Mouse (Mus musculus): ENCODE data around the gene Smyd1. TPM values are rescaled to one million over a fixed set of nuclear protein-coding genes. Genes with fewer than 3 reads are reported as not detected.

The Smyd1 gene
- 118 and 136 TPM in 2 replicates for polyA plus RNA-seq (2015; fragmentation: Nextera tagmentation; extraction: Ambion mirVana)

DNA sequence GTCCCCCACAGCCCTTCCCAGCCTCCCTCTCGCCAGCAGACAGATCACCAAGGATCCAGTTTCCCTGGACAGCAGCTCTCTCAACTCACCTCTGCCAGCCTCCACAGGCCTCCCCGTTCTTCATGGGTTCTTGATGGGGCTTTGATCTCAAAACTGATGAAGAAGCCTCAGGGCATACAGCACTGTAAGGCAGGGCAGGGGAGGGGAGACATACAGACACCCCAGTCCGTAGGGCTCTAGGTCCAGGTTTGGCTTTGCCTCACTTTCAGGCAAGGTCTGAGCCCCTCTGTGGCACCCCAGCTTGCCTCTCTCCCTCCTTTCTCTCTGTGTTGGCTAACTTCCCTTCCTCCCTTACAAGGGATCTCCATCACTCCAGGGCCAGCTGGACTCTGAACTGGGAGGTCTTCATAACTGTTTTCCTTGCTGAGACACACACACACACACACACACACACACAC lies at the start of gene Smyd1:
Gene Smyd1, minus strand, starts transcription at position 408 of the 458 bp plus-strand sequence.
- no peak within 1 kb of the TSS for H3K27ac ChIP-seq (ENCODE audit: low read length)
- H3K4me2 ChIP-seq (ENCODE audit: low read depth, low read length): no peak within 1 kb of the TSS
- H3K9me3 ChIP-seq (replicated peaks; ENCODE audit: control insufficient read depth, low read length): no peaks in the 10 kb centered on the region
- 77% methylated on average over 3 of the region's 3 CpGs for WGBS
- no peak for ATAC-seq (replicated peaks; ENCODE audit: extremely low read depth, insufficient read depth, low FRiP score)
- H3K27me3 ChIP-seq (ENCODE audit: control insufficient read depth, insufficient read depth, low read length): no peaks in the 10 kb centered on the region
- no peak within 1 kb of the TSS for H3K4me3 ChIP-seq (ENCODE audit: low read length)
- no peaks in the 10 kb centered on the region for H3K4me1 ChIP-seq (ENCODE audit: control insufficient read depth, insufficient read depth, low read length)
- no peak within 1 kb of the TSS for H3K9ac ChIP-seq (ENCODE audit: low read length)
- no peaks in the 10 kb centered on the region for H3K36me3 ChIP-seq (ENCODE audit: control insufficient read depth, insufficient read depth)

DNA sequence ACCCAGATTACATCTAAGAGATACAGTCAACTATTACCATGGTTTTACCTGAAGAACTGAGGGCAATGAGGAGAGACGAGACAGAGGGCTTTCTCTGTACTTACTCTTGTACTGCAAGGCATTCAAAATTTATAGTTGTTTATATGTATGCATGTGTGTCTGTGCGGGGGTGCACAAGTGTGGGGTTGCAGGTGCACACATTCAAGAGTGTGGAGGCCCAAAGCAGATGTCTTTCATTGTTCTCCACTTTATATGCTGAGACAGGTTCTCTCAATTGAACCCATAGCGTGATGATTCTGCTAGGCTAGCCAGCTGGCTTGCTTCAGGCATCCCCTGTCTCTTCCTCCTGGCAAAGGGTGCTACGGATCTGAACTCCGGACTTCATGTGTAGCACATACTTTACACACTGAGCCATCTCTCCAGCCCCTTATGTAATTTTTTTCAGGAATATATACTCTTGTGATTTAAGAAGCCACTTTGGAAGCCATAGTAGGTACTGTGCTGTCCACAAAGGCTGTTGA lies 49.1 kb upstream of the Smyd1 start:
- 81% methylated on average over 5 of the region's 5 CpGs for WGBS
- Histone ChIP-seq H3K4me1 (ENCODE audit: control insufficient read depth, insufficient read depth, low read length) (no peaks in the 10 kb centered on the region), H3K4me3 (ENCODE audit: low read length) (no peak overlapping the region), H3K9me3 (replicated peaks; ENCODE audit: control insufficient read depth, low read length) (no peaks in the 10 kb centered on the region), H3K27me3 (ENCODE audit: control insufficient read depth, insufficient read depth, low read length) (no peaks in the 10 kb centered on the region), H3K36me3 (ENCODE audit: control insufficient read depth, insufficient read depth) (no peaks in the 10 kb centered on the region), H3K27ac (ENCODE audit: low read length) (no peak overlapping the region), H3K4me2 (ENCODE audit: low read depth, low read length) (no peak overlapping the region), H3K9ac (ENCODE audit: low read length) (no peak overlapping the region)
- ATAC-seq (replicated peaks; ENCODE audit: extremely low read depth, insufficient read depth, low FRiP score): no peak

DNA sequence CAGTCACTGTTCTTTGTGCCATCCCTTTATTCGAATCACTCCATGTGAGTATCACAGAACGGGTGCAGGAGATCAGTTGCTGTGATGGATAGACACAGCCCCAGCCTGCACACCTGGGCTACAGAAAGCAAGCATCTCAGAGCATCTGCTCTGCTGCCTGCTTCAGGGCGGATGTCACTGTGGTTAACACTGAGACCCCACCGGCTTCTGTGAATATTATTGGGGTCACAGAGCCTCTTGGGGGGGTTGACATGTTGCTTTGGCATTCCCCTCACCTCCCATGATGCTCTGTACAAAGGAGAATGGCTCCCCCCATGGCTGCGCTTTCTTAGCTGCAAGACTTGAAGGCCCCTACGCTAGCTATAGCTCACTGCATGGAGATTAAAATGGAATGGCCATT lies 47.4 kb upstream of the Smyd1 start:
- no peak overlapping the region for H3K27ac ChIP-seq (ENCODE audit: low read length)
- no peak overlapping the region for H3K9ac ChIP-seq (ENCODE audit: low read length)
- H3K9me3 ChIP-seq (replicated peaks; ENCODE audit: control insufficient read depth, low read length): no peaks in the 10 kb centered on the region
- no peaks in the 10 kb centered on the region for H3K36me3 ChIP-seq (ENCODE audit: control insufficient read depth, insufficient read depth)
- H3K4me2 ChIP-seq (ENCODE audit: low read depth, low read length): no peak overlapping the region
- no peaks in the 10 kb centered on the region for H3K4me1 ChIP-seq (ENCODE audit: control insufficient read depth, insufficient read depth, low read length)
- H3K4me3 ChIP-seq (ENCODE audit: low read length): no peak overlapping the region
- no peaks in the 10 kb centered on the region for H3K27me3 ChIP-seq (ENCODE audit: control insufficient read depth, insufficient read depth, low read length)
- ATAC-seq (replicated peaks; ENCODE audit: extremely low read depth, insufficient read depth, low FRiP score): 0 out of 2 replicates have a peak, but pooled peaks have one; percentile 45
- 90% methylated on average over 6 of the region's 6 CpGs for whole genome bisulfite sequencing

DNA sequence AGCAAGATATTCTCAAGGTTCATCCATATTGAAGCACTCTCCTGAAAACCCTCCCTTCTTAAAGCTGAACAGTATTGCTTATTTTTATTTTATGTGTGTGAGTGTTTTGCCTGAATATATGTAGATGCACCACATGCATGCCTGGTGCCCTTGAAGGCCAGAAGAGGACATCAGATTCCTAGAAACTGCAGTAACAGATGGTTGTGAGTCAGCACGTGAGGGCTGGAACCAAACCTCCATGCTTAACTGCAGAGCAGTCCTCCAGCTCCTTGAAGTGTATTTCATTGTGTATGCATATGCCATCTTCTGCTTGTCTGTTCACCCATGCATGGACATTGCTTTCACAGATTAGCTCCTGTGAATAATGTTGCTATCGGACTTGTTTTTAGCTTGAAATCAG lies 42.0 kb upstream of the Smyd1 start:
- H3K9me3 ChIP-seq (replicated peaks; ENCODE audit: control insufficient read depth, low read length): no peaks in the 10 kb centered on the region
- WGBS: 64% methylated on average over 2 of the region's 2 CpGs

DNA sequence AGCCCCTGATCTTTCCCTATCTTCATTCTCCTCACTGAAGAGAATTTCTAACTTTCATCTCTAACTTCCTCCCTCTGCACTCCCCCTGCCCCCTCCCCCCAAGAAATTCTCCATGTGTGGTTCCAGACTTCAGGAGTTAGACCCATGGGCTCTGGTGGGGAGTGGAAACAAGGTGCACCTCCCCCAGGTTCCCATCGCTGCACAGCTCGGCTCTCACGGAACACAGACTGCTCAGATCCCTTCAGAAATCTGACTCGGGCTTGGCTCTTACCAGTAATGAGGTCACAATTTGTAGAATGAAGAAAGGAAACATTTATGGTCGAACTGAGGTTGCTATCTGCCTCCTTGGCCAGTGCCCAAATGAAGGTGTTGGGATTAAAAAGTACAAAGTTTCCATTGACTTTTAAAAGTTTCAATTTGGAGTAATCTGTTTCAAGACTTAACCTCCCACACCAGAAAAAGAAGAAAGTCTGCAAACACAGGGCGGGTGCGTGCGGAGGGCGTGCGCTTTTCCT lies 39.2 kb upstream of the Smyd1 start:
- ATAC-seq (replicated peaks; ENCODE audit: extremely low read depth, insufficient read depth, low FRiP score): no peak
- no peak overlapping the region for H3K4me3 ChIP-seq (ENCODE audit: low read length)
- H3K4me2 ChIP-seq (ENCODE audit: low read depth, low read length): 0 out of 2 replicates have a peak overlapping the region, but pooled peaks have one; percentile 31
- H3K9me3 ChIP-seq (replicated peaks; ENCODE audit: control insufficient read depth, low read length): no peaks in the 10 kb centered on the region
- no peak overlapping the region for H3K27ac ChIP-seq (ENCODE audit: low read length)
- no peak overlapping the region for H3K9ac ChIP-seq (ENCODE audit: low read length)
- 66% methylated on average over 10 of the region's 10 CpGs for WGBS
- no peaks in the 10 kb centered on the region for H3K27me3 ChIP-seq (ENCODE audit: control insufficient read depth, insufficient read depth, low read length)
- H3K4me1 ChIP-seq (ENCODE audit: control insufficient read depth, insufficient read depth, low read length): no peaks in the 10 kb centered on the region
- H3K36me3 ChIP-seq (ENCODE audit: control insufficient read depth, insufficient read depth): no peaks in the 10 kb centered on the region

More for the DNA sequence above, 42.0 kb upstream of the Smyd1 start:
- no peaks in the 10 kb centered on the region for H3K36me3 ChIP-seq (ENCODE audit: control insufficient read depth, insufficient read depth)
- no peaks in the 10 kb centered on the region for H3K4me1 ChIP-seq (ENCODE audit: control insufficient read depth, insufficient read depth, low read length)
- no peak overlapping the region for H3K9ac ChIP-seq (ENCODE audit: low read length)
- H3K4me2 ChIP-seq (ENCODE audit: low read depth, low read length): no peak overlapping the region
- H3K4me3 ChIP-seq (ENCODE audit: low read length): no peak overlapping the region
- no peaks in the 10 kb centered on the region for H3K27me3 ChIP-seq (ENCODE audit: control insufficient read depth, insufficient read depth, low read length)
- H3K27ac ChIP-seq (ENCODE audit: low read length): no peak overlapping the region
- no peak for ATAC-seq (replicated peaks; ENCODE audit: extremely low read depth, insufficient read depth, low FRiP score)

DNA sequence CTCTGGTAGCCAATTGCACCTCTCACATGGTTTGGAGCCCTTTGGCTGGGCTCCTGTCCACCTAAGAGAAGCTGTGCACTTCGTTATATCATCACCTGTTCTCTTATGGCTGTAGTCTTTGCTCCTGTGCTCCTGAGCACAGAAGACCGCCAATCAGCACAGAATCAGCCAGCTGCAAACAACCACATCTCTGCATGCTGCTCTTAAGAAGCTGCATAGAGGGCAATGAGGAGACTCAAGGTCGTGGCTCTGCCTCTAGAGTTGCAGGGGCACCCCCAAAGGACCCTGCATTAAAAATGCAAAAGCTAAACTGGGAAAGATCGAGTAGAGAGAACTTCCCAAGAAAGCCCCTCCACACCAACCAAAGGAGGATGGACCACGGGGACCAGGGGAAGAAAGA lies 38.7 kb upstream of the Smyd1 start:
- no peak; the same call in 1 of the 2 replicates for ATAC-seq (replicated peaks; ENCODE audit: extremely low read depth, insufficient read depth, low FRiP score)
- no peak overlapping the region for H3K9ac ChIP-seq (ENCODE audit: low read length)
- no peak overlapping the region for H3K4me3 ChIP-seq (ENCODE audit: low read length)
- no peak overlapping the region for H3K4me2 ChIP-seq (ENCODE audit: low read depth, low read length)
- no peak overlapping the region; the same call in 1 of the 2 replicates for H3K27ac ChIP-seq (ENCODE audit: low read length)
- H3K4me1 ChIP-seq (ENCODE audit: control insufficient read depth, insufficient read depth, low read length): no peaks in the 10 kb centered on the region
- H3K36me3 ChIP-seq (ENCODE audit: control insufficient read depth, insufficient read depth): no peaks in the 10 kb centered on the region
- 56% methylated on average over 5 of the region's 5 CpGs for WGBS
- H3K27me3 ChIP-seq (ENCODE audit: control insufficient read depth, insufficient read depth, low read length): no peaks in the 10 kb centered on the region
- no peaks in the 10 kb centered on the region for H3K9me3 ChIP-seq (replicated peaks; ENCODE audit: control insufficient read depth, low read length)

DNA sequence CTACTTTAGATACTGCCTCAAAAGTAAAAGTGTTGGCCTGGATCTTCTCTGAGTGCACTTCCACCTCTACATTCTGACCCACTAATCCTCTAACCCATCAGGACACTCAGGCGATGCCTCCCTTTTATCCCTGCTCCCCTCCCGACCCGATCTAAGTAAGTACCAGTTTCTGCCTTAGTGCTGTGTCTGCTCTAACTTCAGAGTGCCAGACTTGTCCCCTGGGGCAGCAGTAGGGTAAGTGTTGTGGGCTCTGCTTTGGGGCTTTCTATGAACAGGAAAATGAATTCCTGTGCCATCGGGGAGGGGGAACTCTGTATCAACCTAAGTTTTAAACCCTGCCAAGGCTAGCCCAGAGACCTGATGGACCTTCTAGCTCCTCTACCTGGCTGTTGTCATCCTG lies 38.2 kb upstream of the Smyd1 start:
- no peak for ATAC-seq (replicated peaks; ENCODE audit: extremely low read depth, insufficient read depth, low FRiP score)
- no peaks in the 10 kb centered on the region for H3K4me1 ChIP-seq (ENCODE audit: control insufficient read depth, insufficient read depth, low read length)
- H3K27me3 ChIP-seq (ENCODE audit: control insufficient read depth, insufficient read depth, low read length): no peaks in the 10 kb centered on the region
- WGBS: 76% methylated on average over 4 of the region's 4 CpGs
- H3K4me2 ChIP-seq (ENCODE audit: low read depth, low read length): no peak overlapping the region
- no peak overlapping the region for H3K4me3 ChIP-seq (ENCODE audit: low read length)
- H3K9ac ChIP-seq (ENCODE audit: low read length): no peak overlapping the region
- H3K9me3 ChIP-seq (replicated peaks; ENCODE audit: control insufficient read depth, low read length): no peaks in the 10 kb centered on the region
- H3K27ac ChIP-seq (ENCODE audit: low read length): no peak overlapping the region; the same call in 1 of the 2 replicates
- H3K36me3 ChIP-seq (ENCODE audit: control insufficient read depth, insufficient read depth): no peaks in the 10 kb centered on the region

DNA sequence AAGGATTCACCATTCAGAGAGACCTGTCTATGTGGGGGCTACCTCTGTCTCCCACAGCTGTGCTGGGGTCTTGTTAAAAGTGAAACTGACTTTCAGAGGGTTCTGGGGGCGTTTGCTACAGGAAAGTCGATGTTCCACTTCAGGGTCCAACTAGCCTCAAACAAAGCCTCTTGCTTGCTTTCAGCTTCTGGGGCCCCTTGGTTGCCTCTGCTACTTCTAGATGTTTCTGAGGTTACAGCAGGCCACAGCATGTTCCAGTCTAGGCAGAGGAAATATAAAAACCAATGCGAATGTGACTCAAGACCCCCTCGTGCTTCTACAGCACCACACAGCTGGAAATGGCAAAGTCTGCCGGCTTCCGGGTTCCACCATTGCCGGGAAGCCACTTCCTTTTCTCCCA lies 35.5 kb upstream of the Smyd1 start:
- Histone ChIP-seq H3K4me2 (ENCODE audit: low read depth, low read length) (no peak overlapping the region), H3K9me3 (replicated peaks; ENCODE audit: control insufficient read depth, low read length) (no peaks in the 10 kb centered on the region), H3K27ac (ENCODE audit: low read length) (no peak overlapping the region), H3K36me3 (ENCODE audit: control insufficient read depth, insufficient read depth) (no peaks in the 10 kb centered on the region), H3K4me1 (ENCODE audit: control insufficient read depth, insufficient read depth, low read length) (no peaks in the 10 kb centered on the region), H3K9ac (ENCODE audit: low read length) (no peak overlapping the region), H3K4me3 (ENCODE audit: low read length) (no peak overlapping the region), H3K27me3 (ENCODE audit: control insufficient read depth, insufficient read depth, low read length) (no peaks in the 10 kb centered on the region)
- no peak for ATAC-seq (replicated peaks; ENCODE audit: extremely low read depth, insufficient read depth, low FRiP score)
- WGBS: 89% methylated on average over 7 of the region's 7 CpGs

DNA sequence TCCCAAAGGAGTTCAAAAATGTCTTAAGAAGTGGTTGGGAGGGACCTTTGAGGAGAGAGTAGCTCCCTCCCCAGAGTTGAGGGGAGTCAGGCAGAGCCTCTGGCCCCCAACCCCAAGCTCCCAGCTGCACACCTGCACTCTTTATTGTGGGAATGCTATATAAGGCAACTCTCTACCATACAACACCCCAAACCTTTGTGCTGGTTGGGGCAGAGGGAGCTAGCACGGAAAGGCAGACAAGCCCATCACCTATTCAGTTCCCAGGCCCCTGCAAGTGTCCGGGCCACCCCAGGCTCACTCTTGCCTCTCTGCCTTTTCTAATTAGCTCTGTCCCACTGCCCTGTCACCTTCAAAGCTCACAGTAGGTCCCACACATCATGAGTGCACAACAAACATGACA lies 31.7 kb upstream of the Smyd1 start:
- H3K27ac ChIP-seq (ENCODE audit: low read length): no peak overlapping the region
- WGBS: 63% methylated on average over 2 of the region's 2 CpGs
- ATAC-seq (replicated peaks; ENCODE audit: extremely low read depth, insufficient read depth, low FRiP score): peak; percentile 58

More for the DNA sequence above, 31.7 kb upstream of the Smyd1 start:
- H3K4me1 ChIP-seq (ENCODE audit: control insufficient read depth, insufficient read depth, low read length): no peaks in the 10 kb centered on the region
- H3K27me3 ChIP-seq (ENCODE audit: control insufficient read depth, insufficient read depth, low read length): no peaks in the 10 kb centered on the region
- no peak overlapping the region for H3K9ac ChIP-seq (ENCODE audit: low read length)
- no peak overlapping the region for H3K4me3 ChIP-seq (ENCODE audit: low read length)
- H3K9me3 ChIP-seq (replicated peaks; ENCODE audit: control insufficient read depth, low read length): no peaks in the 10 kb centered on the region
- no peak overlapping the region for H3K4me2 ChIP-seq (ENCODE audit: low read depth, low read length)
- H3K36me3 ChIP-seq (ENCODE audit: control insufficient read depth, insufficient read depth): no peaks in the 10 kb centered on the region
